Mouse (Mus musculus): ENCODE results near the gene Ndufaf2. TPM values are rescaled to one million over a fixed set of nuclear protein-coding genes. Genes with fewer than 3 reads are reported as not detected.

Gene Ndufaf2
- polyA plus RNA-seq, 1 experiment from 2014 or later: 101 TPM

DNA sequence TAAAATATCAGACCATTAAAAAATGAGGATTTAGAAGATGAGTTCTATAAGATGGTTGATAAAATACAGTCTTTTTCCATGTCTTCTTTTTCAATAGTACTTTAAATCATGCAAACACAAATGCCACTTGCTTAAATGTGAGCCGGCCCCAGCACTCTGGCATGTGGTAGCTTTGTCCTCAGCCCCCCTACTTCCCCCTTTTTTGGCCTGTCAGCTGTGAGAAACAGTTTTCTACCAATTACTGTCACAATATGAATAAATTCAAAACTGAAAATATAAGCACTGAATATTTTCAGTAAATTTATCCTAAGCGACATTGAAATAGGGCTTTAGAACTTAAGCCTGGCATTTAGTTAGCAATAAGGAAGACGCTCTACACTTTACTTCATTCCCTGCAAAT, 44.2 kb downstream of the Ndufaf2 start:
- H3K4me1 ChIP-seq: no peaks in the 10 kb centered on the region
- no peak overlapping the region for H3K4me2 ChIP-seq
- H3K9ac ChIP-seq: no peak overlapping the region
- H3K27me3 ChIP-seq: no peaks in the 10 kb centered on the region
- no peak for ATAC-seq (ENCODE audit: insufficient number of reproducible peaks, insufficient read depth, low FRiP score, low TSS enrichment, low read depth)
- H3K27ac ChIP-seq: no peak overlapping the region
- H3K36me3 ChIP-seq: no peaks in the 10 kb centered on the region
- 66% methylated on average over 3 of the region's 3 CpGs for WGBS
- H3K4me3 ChIP-seq: no peak overlapping the region
- H3K9me3 ChIP-seq: no peaks in the 10 kb centered on the region

DNA sequence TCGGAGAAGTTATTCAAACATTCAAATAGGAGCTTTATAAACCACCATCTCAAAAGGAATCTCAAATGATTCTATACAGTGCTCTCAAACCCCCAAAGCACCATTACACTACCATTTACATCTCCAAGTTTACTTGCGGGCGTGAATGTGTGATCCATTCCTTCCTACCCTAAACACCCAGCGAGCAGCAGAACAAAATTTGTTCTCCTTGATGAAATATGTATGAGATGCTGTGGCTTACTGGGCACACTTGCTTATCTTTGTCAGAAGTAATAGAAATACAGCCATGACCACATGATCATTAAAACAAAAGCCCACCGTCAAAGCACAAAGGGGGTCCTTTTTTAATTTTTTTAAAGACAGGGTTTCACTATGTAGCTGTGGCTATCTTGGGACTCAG, 44.9 kb downstream of the Ndufaf2 start:
- 92% methylated on average over 5 of the region's 5 CpGs for WGBS
- no peak overlapping the region for H3K9ac ChIP-seq
- H3K27ac ChIP-seq: no peak overlapping the region
- no peaks in the 10 kb centered on the region for H3K4me1 ChIP-seq
- H3K9me3 ChIP-seq: no peaks in the 10 kb centered on the region
- H3K4me3 ChIP-seq: no peak overlapping the region
- H3K4me2 ChIP-seq: no peak overlapping the region
- ATAC-seq (ENCODE audit: insufficient number of reproducible peaks, insufficient read depth, low FRiP score, low TSS enrichment, low read depth): no peak
- no peaks in the 10 kb centered on the region for H3K27me3 ChIP-seq
- no peaks in the 10 kb centered on the region for H3K36me3 ChIP-seq

DNA sequence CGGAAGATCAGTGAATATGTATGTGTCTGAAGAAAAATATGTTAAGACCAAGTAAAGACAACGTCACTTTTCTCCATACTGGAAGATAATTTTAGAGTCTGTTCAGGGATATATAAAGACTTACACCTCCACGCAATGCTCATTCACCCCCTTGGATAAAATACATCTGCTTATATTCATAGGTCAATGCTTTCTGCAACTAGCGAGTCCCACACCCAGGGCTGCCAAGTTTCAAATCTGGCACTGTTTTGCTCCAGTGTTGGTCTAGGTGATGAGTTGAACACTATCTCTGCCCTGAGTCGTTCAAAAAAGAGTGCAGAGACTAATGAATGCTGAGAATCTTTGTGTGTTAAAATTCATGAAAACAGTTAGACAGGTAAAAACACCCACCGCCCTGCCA, 47.5 kb downstream of the Ndufaf2 start:
- Histone ChIP-seq H3K9ac (no peak overlapping the region), H3K4me3 (no peak overlapping the region), H3K27ac (no peak overlapping the region), H3K9me3 (no peaks in the 10 kb centered on the region), H3K27me3 (no peaks in the 10 kb centered on the region), H3K4me1 (no peaks in the 10 kb centered on the region), H3K36me3 (no peaks in the 10 kb centered on the region), H3K4me2 (no peak overlapping the region)
- no peak for ATAC-seq (ENCODE audit: insufficient number of reproducible peaks, insufficient read depth, low FRiP score, low TSS enrichment, low read depth)
- 86% methylated on average over 6 of the region's 6 CpGs for WGBS

GRCm38 (mm10) chr13:108100700-108101099, 57.7 kb downstream of the Ndufaf2 start:
- Histone ChIP-seq H3K9me3 (no peaks in the 10 kb centered on the region), H3K27ac (no peak overlapping the region), H3K4me1 (no peaks in the 10 kb centered on the region), H3K9ac (no peak overlapping the region), H3K4me3 (no peak overlapping the region), H3K36me3 (no peaks in the 10 kb centered on the region; the same call in 1 of the 2 replicates), H3K4me2 (no peak overlapping the region), H3K27me3 (no peaks in the 10 kb centered on the region)
- 37% methylated on average over 2 of the region's 2 CpGs for WGBS
- no peak for ATAC-seq (ENCODE audit: insufficient number of reproducible peaks, insufficient read depth, low FRiP score, low TSS enrichment, low read depth)

DNA sequence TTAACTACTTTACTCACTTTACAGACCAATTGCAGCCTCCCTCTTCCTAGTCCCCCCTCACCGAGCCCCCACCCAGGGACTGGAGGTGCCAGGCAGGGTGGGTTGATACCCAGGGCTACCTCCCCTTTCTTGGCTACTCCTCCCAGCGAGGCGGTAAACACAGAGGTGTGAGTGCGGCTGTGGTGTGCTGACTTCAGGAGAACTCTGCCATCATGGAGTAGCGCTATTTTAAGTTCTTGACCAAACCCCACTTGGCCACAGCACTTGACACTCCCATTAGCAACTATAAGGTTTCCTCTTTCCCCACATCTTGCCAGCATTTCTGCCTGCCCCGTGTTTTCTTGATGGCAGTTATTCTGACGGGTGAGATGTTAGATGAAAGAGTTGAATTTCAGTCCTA, 62.0 kb downstream of the Ndufaf2 start:
- Histone ChIP-seq H3K27me3 (no peaks in the 10 kb centered on the region), H3K9ac (no peak overlapping the region), H3K27ac (no peak overlapping the region), H3K4me2 (no peak overlapping the region), H3K36me3 (no peaks in the 10 kb centered on the region; the same call in 1 of the 2 replicates), H3K4me3 (no peak overlapping the region), H3K9me3 (no peaks in the 10 kb centered on the region), H3K4me1 (no peaks in the 10 kb centered on the region)
- WGBS: 79% methylated on average over 7 of the region's 7 CpGs
- no peak for ATAC-seq (ENCODE audit: insufficient number of reproducible peaks, insufficient read depth, low FRiP score, low TSS enrichment, low read depth)

GRCm38 (mm10) chr13:108095617-108096016, 62.8 kb downstream of the Ndufaf2 start:
- Histone ChIP-seq H3K9ac (no peak overlapping the region), H3K36me3 (no peaks in the 10 kb centered on the region; the same call in 1 of the 2 replicates), H3K4me3 (no peak overlapping the region), H3K4me2 (no peak overlapping the region), H3K9me3 (no peaks in the 10 kb centered on the region), H3K4me1 (no peaks in the 10 kb centered on the region), H3K27me3 (no peaks in the 10 kb centered on the region), H3K27ac (no peak overlapping the region)
- ATAC-seq (ENCODE audit: insufficient number of reproducible peaks, insufficient read depth, low FRiP score, low TSS enrichment, low read depth): no peak
- WGBS: 80% methylated on average over 7 of the region's 7 CpGs

DNA sequence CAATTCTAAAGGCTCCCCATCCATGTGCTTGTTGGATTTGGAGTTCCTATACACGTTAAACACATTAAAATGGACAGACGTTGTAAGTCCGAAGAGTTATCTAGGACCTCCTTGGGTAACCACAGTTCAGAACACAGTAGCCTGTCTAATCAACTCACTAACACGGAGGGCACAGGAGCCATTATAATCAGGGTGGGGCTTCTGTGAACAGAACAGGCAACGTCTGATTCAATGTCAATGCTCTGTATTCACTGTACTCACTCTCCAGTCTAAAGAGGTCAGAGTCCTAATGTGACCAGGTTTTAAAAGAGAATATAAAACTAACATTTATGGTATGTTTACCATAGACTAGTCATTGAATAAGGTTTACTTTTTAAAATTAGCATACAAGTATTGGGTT, 63.7 kb downstream of the Ndufaf2 start:
- Histone ChIP-seq H3K4me1 (no peaks in the 10 kb centered on the region), H3K27me3 (no peaks in the 10 kb centered on the region), H3K27ac (no peak overlapping the region), H3K9me3 (no peaks in the 10 kb centered on the region), H3K9ac (no peak overlapping the region), H3K4me3 (no peak overlapping the region), H3K36me3 (peaks cover 7% of the 10 kb centered on the region; the same call in 1 of the 2 replicates), H3K4me2 (no peak overlapping the region)
- WGBS: 92% methylated on average over 5 of the region's 5 CpGs
- ATAC-seq (ENCODE audit: insufficient number of reproducible peaks, insufficient read depth, low FRiP score, low TSS enrichment, low read depth): no peak

DNA sequence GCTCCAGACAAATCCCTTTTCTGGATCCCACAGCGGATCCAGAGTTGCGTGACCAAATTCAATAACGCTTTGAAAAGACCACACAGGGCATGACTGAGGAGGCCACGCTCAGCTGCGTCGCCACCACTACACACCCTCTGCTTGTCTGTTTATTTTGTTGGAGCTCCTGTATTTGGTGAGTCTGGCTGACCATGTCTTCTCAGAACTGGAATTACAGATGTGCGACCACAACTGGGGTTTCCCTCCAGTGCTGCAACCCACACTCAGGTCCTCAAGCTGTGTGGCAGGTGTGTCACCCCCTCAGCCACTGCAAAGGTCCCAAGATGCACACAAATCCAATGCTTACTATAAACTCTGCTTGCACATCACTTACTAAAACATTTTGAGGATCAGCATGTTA, 66.1 kb downstream of the Ndufaf2 start:
- Histone ChIP-seq H3K27ac (no peak overlapping the region), H3K36me3 (0 out of 2 replicates have a peak, but pooled peaks cover 7% of the 10 kb centered on the region), H3K9ac (no peak overlapping the region), H3K9me3 (no peaks in the 10 kb centered on the region), H3K4me3 (no peak overlapping the region), H3K27me3 (no peaks in the 10 kb centered on the region), H3K4me1 (no peaks in the 10 kb centered on the region), H3K4me2 (no peak overlapping the region)
- 81% methylated on average over 7 of the region's 7 CpGs for WGBS
- ATAC-seq (ENCODE audit: insufficient number of reproducible peaks, insufficient read depth, low FRiP score, low TSS enrichment, low read depth): no peak

GRCm38 (mm10) chr13:108086724-108087123, 71.7 kb downstream of the Ndufaf2 start:
- Histone ChIP-seq H3K36me3 (0 out of 2 replicates have a peak, but pooled peaks cover 7% of the 10 kb centered on the region), H3K9me3 (no peaks in the 10 kb centered on the region), H3K4me3 (no peak overlapping the region), H3K27ac (no peak overlapping the region), H3K27me3 (no peaks in the 10 kb centered on the region), H3K9ac (no peak overlapping the region), H3K4me1 (peaks cover 2% of the 10 kb centered on the region; the same call in 1 of the 2 replicates), H3K4me2 (no peak overlapping the region)
- 57% methylated on average over 4 of the region's 4 CpGs for whole genome bisulfite sequencing
- no peak for ATAC-seq (ENCODE audit: insufficient number of reproducible peaks, insufficient read depth, low FRiP score, low TSS enrichment, low read depth)

GRCm38 (mm10) chr13:108086036-108086435, 72.4 kb downstream of the Ndufaf2 start:
- Histone ChIP-seq H3K4me1 (peaks cover 2% of the 10 kb centered on the region; the same call in 1 of the 2 replicates), H3K27me3 (no peaks in the 10 kb centered on the region), H3K9me3 (no peaks in the 10 kb centered on the region), H3K4me3 (no peak overlapping the region), H3K9ac (no peak overlapping the region), H3K36me3 (0 out of 2 replicates have a peak, but pooled peaks cover 7% of the 10 kb centered on the region), H3K27ac (no peak overlapping the region), H3K4me2 (no peak overlapping the region)
- WGBS: 83% methylated on average over 5 of the region's 5 CpGs
- no peak for ATAC-seq (ENCODE audit: insufficient number of reproducible peaks, insufficient read depth, low FRiP score, low TSS enrichment, low read depth)

GRCm38 (mm10) chr13:108084086-108084485, 74.3 kb downstream of the Ndufaf2 start:
- H3K9ac ChIP-seq: no peak overlapping the region
- WGBS: 82% methylated on average over 4 of the region's 4 CpGs
- no peak for ATAC-seq (ENCODE audit: insufficient number of reproducible peaks, insufficient read depth, low FRiP score, low TSS enrichment, low read depth)

DNA sequence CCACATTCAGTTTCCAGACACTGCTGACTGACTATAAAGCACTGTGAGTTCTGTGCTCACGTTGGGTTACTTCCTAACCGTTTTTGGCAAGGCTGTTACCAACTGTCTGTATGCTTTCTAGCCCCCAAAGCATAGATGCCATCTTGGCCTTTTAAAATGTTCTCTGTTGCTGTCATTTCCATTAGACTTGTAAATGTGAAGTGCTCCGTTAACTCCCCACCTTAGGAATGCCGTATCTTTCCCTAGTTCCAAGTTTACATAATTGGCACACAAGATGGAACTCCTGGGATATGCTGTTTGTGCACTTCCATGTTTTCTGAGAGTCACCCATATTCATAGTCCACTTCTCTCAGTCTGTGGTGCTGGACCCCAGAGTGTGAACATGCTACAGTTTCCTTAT, 80.5 kb downstream of the Ndufaf2 start:
- WGBS: 88% methylated on average over 4 of the region's 4 CpGs
- no peak overlapping the region for H3K4me2 ChIP-seq
- H3K4me1 ChIP-seq: no peaks in the 10 kb centered on the region
- H3K27ac ChIP-seq: no peak overlapping the region
- H3K9me3 ChIP-seq: no peaks in the 10 kb centered on the region
- H3K36me3 ChIP-seq: no peaks in the 10 kb centered on the region
- no peak for ATAC-seq (ENCODE audit: insufficient number of reproducible peaks, insufficient read depth, low FRiP score, low TSS enrichment, low read depth)
- no peaks in the 10 kb centered on the region for H3K27me3 ChIP-seq
- H3K4me3 ChIP-seq: no peak overlapping the region
- H3K9ac ChIP-seq: no peak overlapping the region

More at GRCm38 (mm10) chr13:108084086-108084485, 74.3 kb downstream of the Ndufaf2 start:
- no peak overlapping the region for H3K27ac ChIP-seq
- no peak overlapping the region for H3K4me2 ChIP-seq
- H3K36me3 ChIP-seq: no peaks in the 10 kb centered on the region
- no peaks in the 10 kb centered on the region for H3K27me3 ChIP-seq
- H3K4me1 ChIP-seq: peaks cover 2% of the 10 kb centered on the region; the same call in 1 of the 2 replicates
- no peak overlapping the region for H3K4me3 ChIP-seq
- no peaks in the 10 kb centered on the region for H3K9me3 ChIP-seq

Measured in embryonic facial prominence, embryonic 13.5 days (tissue).